Mouse (Mus musculus) G1E (cell line): ENCODE data around the gene Col6a2.

Source experiments
- CTCF ChIP-seq: IDR thresholded peaks from 2 replicates; pipeline ENCODE4 v1.5.1; 2012; ENCODE audit warnings: low read depth, low read length, inconsistent platforms, mixed read lengths
- GATA1 ChIP-seq: IDR thresholded peaks from 2 replicates; pipeline ENCODE4 v1.6.1; 2012; ENCODE audit warnings: borderline replicate concordance, low read length, inconsistent platforms, mixed read lengths
- GATA2 ChIP-seq: IDR thresholded peaks from 2 replicates; pipeline ENCODE4 v1.6.1; 2012; ENCODE audit warnings: low read depth, low read length, inconsistent platforms, borderline replicate concordance
- POLR2AphosphoS5 ChIP-seq: IDR thresholded peaks from 2 replicates; pipeline ENCODE4 v1.6.1; 2012; ENCODE audit warnings: low read depth, low read length, inconsistent platforms; ENCODE audit not compliant: insufficient replicate concordance
- TAL1 ChIP-seq: conservative IDR thresholded peaks from 2 replicates; pipeline ENCODE4 v1.6.1; 2012; ENCODE audit warnings: low read depth, low read length, inconsistent platforms, mixed read lengths

- no peak for TF ChIP-seq CTCF
- no peak for TF ChIP-seq TAL1
- no peak for TF ChIP-seq GATA1
- no peak for TF ChIP-seq POLR2AphosphoS5
- TF ChIP-seq GATA2: no peak
These were observed 19.4 kb upstream of the Col6a2 start for GRCm38 (mm10) chr10:76642628-76643434.
